Mouse (Mus musculus) cerebellum, adult 2 months (tissue): ENCODE data around the gene Mpdu1.
"Not testable (repeated sequence)": the region's sequence is repeated elsewhere in the genome, so short reads cannot be mapped to it uniquely, and the experiment has no call there.

Experiments
- CTCF ChIP-seq: fragments of 200-500 bp; IDR thresholded peaks from 2 replicates; pipeline ENCODE4 v1.5.1; 2011; ENCODE audit warnings: low read depth, mild to moderate bottlenecking, control low read depth, low read length, moderate library complexity, borderline replicate concordance; ENCODE audit not compliant: insufficient read depth
- POLR2A ChIP-seq: fragments of 200-500 bp; IDR thresholded peaks from 2 replicates; pipeline ENCODE4 v1.6.1; 2011; ENCODE audit warnings: low read length, control low read depth, borderline replicate concordance; ENCODE audit not compliant: insufficient read depth

- not testable (repeated sequence) for TF ChIP-seq POLR2A, CTCF
These were observed 38.1 kb downstream of the Mpdu1 start for GRCm38 (mm10) chr11:69624339-69624738.
